Mouse (Mus musculus) heart, adult 2 months (tissue): Measurements from ENCODE around the gene Sorbs1. TPM values are rescaled to one million over a fixed set of nuclear protein-coding genes. Genes with fewer than 3 reads are reported as not detected.

Experiments
- DNase-seq, 2 experiments: peaks; one replicate each; pipeline ENCODE4 v3.0.0; 2021
- H3K27ac ChIP-seq: fragments of 200-600 bp; 2 replicates; pipeline ENCODE4 v1.8.1; 2022
- H3K27me3 ChIP-seq: fragments of 200-500 bp; 2 replicates; pipeline ENCODE4 v1.6.1; 2012; ENCODE audit warnings: mild to moderate bottlenecking, low read length, inconsistent platforms, mixed read lengths; ENCODE audit not compliant: control insufficient read depth, insufficient read depth
- H3K36me3 ChIP-seq: fragments of 200-500 bp; 2 replicates; pipeline ENCODE4 v1.6.1; 2012; ENCODE audit warnings: low read length, inconsistent platforms; ENCODE audit not compliant: control insufficient read depth, insufficient read depth
- H3K4me1 ChIP-seq: fragments of 200-500 bp; 2 replicates; pipeline ENCODE4 v1.6.1; 2011; ENCODE audit warnings: low read length; ENCODE audit not compliant: control insufficient read depth, insufficient read depth
- H3K4me3 ChIP-seq: fragments of 200-600 bp; 2 replicates; pipeline ENCODE4 v1.8.1; 2022
- H3K79me2 ChIP-seq: fragments of 200-500 bp; replicated peaks from 2 replicates; pipeline ENCODE4 v1.6.1; 2012; ENCODE audit warnings: mild to moderate bottlenecking, inconsistent platforms, low read length, moderate library complexity, mixed read lengths; ENCODE audit not compliant: control insufficient read depth, insufficient read depth
- H3K9ac ChIP-seq: fragments of 200-500 bp; 2 replicates; pipeline ENCODE4 v1.6.1; 2012; ENCODE audit warnings: low read depth, mild to moderate bottlenecking, control low read depth, inconsistent platforms, low read length, mixed read lengths
- CTCF ChIP-seq: fragments of 200-600 bp; IDR thresholded peaks from 2 replicates; pipeline ENCODE4 v1.8.1; 2022; ENCODE audit warnings: antibody characterized with exemption, mild to moderate bottlenecking, moderate library complexity
- EP300 ChIP-seq: fragments of 200-500 bp; IDR thresholded peaks from 2 replicates; pipeline ENCODE4 v1.6.1; 2011; ENCODE audit warnings: low read depth, low read length, control low read depth; ENCODE audit not compliant: insufficient read depth
- POLR2A ChIP-seq: fragments of 200-500 bp; IDR thresholded peaks from 2 replicates; pipeline ENCODE4 v1.6.1; 2011; ENCODE audit warnings: mild to moderate bottlenecking, low read depth, low read length, control low read depth; ENCODE audit not compliant: insufficient read depth
- WGBS: fragments of 180-500 bp; shearing (Covaris S2); methylation state at CpG from one replicate; pipeline ENCODE4 v1.1.7; 2018; 5-methylcytosine and 5-hydroxymethylcytosine counted together
- intact Hi-C: fragments of 180-260 bp; cut with DNase I; formaldehyde crosslinking; loops from one replicate; pipeline ENCODE4 v1.15.1; 2025
- polyA plus RNA-seq: library from polyadenylated mRNA; depleted of rRNA; stranded (reverse); fragments of >200 nt; gene quantifications from 2 replicates; pipeline ENCODE4 v1.2.3, GENCODE M21; 2012
- total RNA-seq, 2 experiments: library from RNA; stranded (reverse); gene quantifications; 2 replicates each; pipeline ENCODE4 v1.2.3; 2021

The Sorbs1 gene
- total and polyA plus RNA-seq, 3 experiments, result 185 to 971 (median 638) TPM

DNA sequence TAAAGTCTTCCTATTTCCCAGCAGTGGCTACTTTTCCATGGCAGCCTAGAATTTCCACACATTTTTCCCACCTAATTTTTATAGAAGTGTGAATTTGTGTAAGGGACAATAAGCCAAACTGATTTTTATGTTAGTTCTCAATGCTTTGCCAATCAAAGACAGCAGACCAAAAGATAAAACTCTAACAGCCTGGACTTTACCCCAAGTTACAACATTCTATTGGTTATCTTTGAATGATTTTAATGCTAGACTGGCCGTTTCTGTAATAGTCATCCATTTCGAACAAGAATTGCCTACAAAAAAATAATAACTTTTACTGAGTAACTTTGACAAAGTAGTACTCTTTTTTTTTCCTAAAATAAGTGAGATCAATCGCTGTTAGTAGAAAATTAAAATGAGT lies 164.3 kb downstream of the Sorbs1 start:
- H3K4me1 ChIP-seq, result peaks cover 8% of the 10 kb centered on the region
- H3K9ac ChIP-seq, result no peak overlapping the region
- no peak overlapping the region; the same call in 1 of the 2 replicates for H3K27ac ChIP-seq
- peaks cover 64% of the 10 kb centered on the region for H3K36me3 ChIP-seq
- H3K4me3 ChIP-seq, result no peak overlapping the region
- no peaks in the 10 kb centered on the region; the same call in 1 of the 2 replicates for H3K79me2 ChIP-seq
- H3K27me3 ChIP-seq, result no peaks in the 10 kb centered on the region
- TF ChIP-seq CTCF, result no peak
- 83% methylated on average over 3 of the region's 3 CpGs for WGBS
- no peak for DNase-seq
- intact Hi-C loops, result loop anchor here (10.0 kb wide), 1 partner anchor 376 kb away; no protein-coding TSS in a partner anchor

DNA sequence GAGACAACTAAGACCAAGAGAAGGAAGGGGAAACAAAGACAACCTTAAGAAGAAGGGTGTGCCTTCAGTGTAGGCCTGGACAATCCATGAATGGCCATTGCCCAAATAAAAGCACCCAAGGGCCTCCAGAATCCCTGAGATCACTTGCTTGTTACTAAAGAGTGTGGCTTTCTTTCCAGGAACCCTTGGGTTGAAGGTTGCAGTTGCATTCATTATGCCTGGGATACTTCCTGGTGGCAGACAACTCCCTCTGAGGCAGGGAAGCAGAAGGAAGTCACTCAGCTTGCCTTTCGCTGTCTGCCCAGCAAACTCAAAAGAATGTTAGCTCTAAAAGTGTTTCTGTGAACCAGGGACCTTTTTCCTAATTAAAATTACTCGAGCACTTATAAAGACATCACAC lies 164.9 kb downstream of the Sorbs1 start:
- TF ChIP-seq POLR2A (no peak), EP300 (no peak), CTCF (no peak)
- Histone ChIP-seq H3K79me2 (no peaks in the 10 kb centered on the region; the same call in 1 of the 2 replicates), H3K4me1 (peaks cover 8% of the 10 kb centered on the region), H3K9ac (no peak overlapping the region), H3K36me3 (peaks cover 63% of the 10 kb centered on the region), H3K27me3 (no peaks in the 10 kb centered on the region), H3K27ac (peak overlapping the region; percentile 45; the same call in 1 of the 2 replicates), H3K4me3 (no peak overlapping the region)
- WGBS, result 65% methylated on average over 2 of the region's 2 CpGs
- intact Hi-C loops, result loop anchor here (10.0 kb wide), 1 partner anchor 376 kb away; no protein-coding TSS in a partner anchor
- no peak for DNase-seq

DNA sequence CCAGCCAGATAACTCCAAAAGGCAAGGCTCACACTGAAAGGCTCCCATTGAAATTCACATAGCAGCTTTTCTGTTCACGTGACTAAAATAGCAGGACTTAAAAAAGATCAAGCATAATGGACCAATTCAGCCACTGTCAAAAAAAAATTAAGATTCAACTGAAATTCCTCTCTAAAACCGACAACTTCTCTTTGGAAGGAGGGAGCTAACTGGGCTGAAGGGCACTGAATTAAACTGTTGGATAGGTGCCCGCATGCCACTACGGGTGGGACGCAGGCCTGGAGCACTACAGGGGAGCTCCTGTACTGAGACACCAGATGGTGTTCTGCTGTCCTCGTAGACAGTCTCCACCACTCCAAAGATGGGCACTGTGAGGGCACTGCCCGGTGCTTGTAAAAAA lies 165.4 kb downstream of the Sorbs1 start:
- intact Hi-C loops, result loop anchor here (10.0 kb wide), 1 partner anchor 377 kb away; no protein-coding TSS in a partner anchor
- H3K79me2 ChIP-seq, result no peaks in the 10 kb centered on the region; the same call in 1 of the 2 replicates
- H3K9ac ChIP-seq, result no peak overlapping the region
- peak overlapping the region; percentile 45 for H3K27ac ChIP-seq
- no peak for DNase-seq
- peaks cover 8% of the 10 kb centered on the region for H3K4me1 ChIP-seq
- TF ChIP-seq CTCF (no peak), POLR2A (no peak), EP300 (no peak)
- peaks cover 64% of the 10 kb centered on the region for H3K36me3 ChIP-seq
- H3K27me3 ChIP-seq, result no peaks in the 10 kb centered on the region
- H3K4me3 ChIP-seq, result no peak overlapping the region
- 57% methylated on average over 7 of the region's 7 CpGs for WGBS

DNA sequence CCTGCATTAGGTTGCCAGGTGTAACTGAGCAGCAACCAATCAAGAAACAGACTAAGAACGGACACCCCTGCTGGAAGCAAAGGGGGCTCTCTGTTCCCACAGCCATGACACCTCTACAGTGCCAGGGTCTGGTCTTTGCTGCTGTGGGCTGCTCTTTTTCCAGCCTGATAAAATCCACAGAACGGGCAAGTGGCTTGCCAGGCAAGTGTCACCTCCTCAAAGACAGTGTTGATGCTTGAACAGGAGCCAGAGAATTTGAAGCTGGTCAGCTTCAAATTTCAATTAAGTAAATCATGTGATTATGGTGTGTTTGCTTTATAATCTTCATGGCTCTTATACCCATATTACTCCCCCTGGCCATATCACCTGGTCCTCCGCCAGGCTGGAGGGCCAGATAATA lies 166.7 kb downstream of the Sorbs1 start:
- Histone ChIP-seq H3K9ac (no peak overlapping the region), H3K4me1 (peaks cover 8% of the 10 kb centered on the region), H3K36me3 (peaks cover 60% of the 10 kb centered on the region), H3K4me3 (no peak overlapping the region), H3K79me2 (no peaks in the 10 kb centered on the region), H3K27me3 (no peaks in the 10 kb centered on the region), H3K27ac (peak overlapping the region; percentile 67)
- TF ChIP-seq EP300, result peak; percentile 53; the same call in 1 of the 2 replicates
- no peak for TF ChIP-seq CTCF
- TF ChIP-seq POLR2A, result no peak
- intact Hi-C loops, result loop anchor here (10.0 kb wide), 1 partner anchor 378 kb away; no protein-coding TSS in a partner anchor
- 50% methylated on average over 3 of the region's 3 CpGs for WGBS
- DNase-seq, result no peak

DNA sequence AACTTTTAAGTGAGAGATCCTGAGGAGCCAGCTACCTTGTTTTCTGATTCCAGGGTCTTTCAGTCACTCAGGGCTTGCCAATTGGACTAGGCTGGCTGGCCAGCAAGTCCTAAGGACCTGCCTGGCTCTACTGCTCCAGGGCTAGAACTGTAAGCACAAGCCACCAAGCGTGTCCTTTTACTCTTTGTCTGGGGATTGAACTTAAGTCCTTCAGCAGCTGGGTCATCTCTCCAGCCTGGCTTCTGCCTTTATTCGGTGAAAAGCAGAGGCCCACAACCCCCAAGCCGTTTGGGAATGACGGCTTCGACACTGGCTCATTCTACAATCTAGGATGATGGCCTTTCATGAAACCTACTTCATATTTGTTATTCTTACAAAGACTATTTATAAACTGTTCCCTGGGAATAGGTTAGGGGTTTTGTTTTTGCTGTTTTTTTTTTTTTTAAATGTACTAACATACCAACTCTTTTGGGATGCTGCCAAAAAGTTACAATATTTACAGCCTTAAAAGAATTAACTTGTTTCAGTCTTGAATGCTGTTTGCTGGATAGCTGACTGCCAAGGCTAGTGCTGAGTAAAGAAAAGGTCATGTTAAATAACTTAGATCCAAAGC lies 167.2 kb downstream of the Sorbs1 start:
- Histone ChIP-seq H3K4me1 (peaks cover 8% of the 10 kb centered on the region), H3K4me3 (no peak overlapping the region), H3K27me3 (no peaks in the 10 kb centered on the region), H3K36me3 (peaks cover 58% of the 10 kb centered on the region), H3K27ac (peak overlapping the region; percentile 67), H3K9ac (no peak overlapping the region), H3K79me2 (no peaks in the 10 kb centered on the region)
- DNase-seq, result no peak
- 32% methylated on average over 5 of the region's 5 CpGs for WGBS
- TF ChIP-seq EP300 (no peak), POLR2A (no peak), CTCF (no peak)
- intact Hi-C loops, result loop anchor here (10.0 kb wide), 1 partner anchor 378 kb away; no protein-coding TSS in a partner anchor

DNA sequence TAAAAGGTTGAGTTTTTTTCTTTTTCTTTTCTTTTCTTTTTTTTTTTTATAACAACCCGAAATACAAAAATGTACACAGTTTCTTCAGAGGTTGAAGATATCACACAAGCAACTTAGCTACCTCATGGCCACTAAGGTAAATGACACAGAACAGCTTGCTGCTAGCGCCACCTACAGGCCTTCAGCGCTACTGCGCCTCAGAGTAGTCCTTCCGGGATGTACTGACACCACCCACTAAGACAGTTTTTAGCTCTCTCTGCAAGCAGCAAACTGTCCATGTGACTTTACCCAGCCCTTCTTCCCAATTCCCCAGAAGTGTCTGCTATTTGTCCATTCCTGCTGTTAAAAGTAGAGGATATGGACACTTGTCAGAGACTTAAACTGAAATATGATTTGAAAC lies 167.9 kb downstream of the Sorbs1 start:
- no peaks in the 10 kb centered on the region for H3K79me2 ChIP-seq
- peaks cover 59% of the 10 kb centered on the region for H3K36me3 ChIP-seq
- H3K27ac ChIP-seq, result peak overlapping the region; percentile 67
- H3K4me1 ChIP-seq, result peaks cover 8% of the 10 kb centered on the region
- no peak overlapping the region for H3K9ac ChIP-seq
- WGBS, result 25% methylated on average over 5 of the region's 5 CpGs
- no peaks in the 10 kb centered on the region for H3K27me3 ChIP-seq
- peak; percentile 68 to 75 for DNase-seq
- TF ChIP-seq CTCF (peak; percentile 96), EP300 (peak; percentile 76), POLR2A (no peak)
- intact Hi-C loops, result loop anchor here (10.0 kb wide), 1 partner anchor 379 kb away; no protein-coding TSS in a partner anchor
- H3K4me3 ChIP-seq, result no peak overlapping the region
